Mouse (Mus musculus) kidney, embryonic 15.5 days (tissue): ENCODE data around the gene Fbln5. TPM values are rescaled to one million over a fixed set of nuclear protein-coding genes. Genes with fewer than 3 reads are reported as not detected.

Experiments used
- ATAC-seq: fragments of 200-750 bp; cut with Nextera tagmentation; replicated peaks from 2 replicates; pipeline ENCODE4 v1.8.0; 2017; ENCODE audit warnings: moderate TSS enrichment; ENCODE audit not compliant: low FRiP score
- H3K27ac ChIP-seq: fragments of 300-500 bp; sonication (generic); 2 replicates; pipeline ENCODE4 v1.5.1; 2015; ENCODE audit warnings: mild to moderate bottlenecking, inconsistent platforms
- H3K27me3 ChIP-seq: fragments of 300-500 bp; sonication (generic); 2 replicates; pipeline ENCODE4 v1.6.1; 2015; ENCODE audit warnings: inconsistent platforms
- H3K36me3 ChIP-seq: fragments of 300-500 bp; sonication (generic); 2 replicates; pipeline ENCODE4 v1.6.1; 2015; ENCODE audit warnings: inconsistent platforms
- H3K4me1 ChIP-seq: fragments of 300-500 bp; sonication (generic); 2 replicates; pipeline ENCODE4 v1.6.1; 2015; ENCODE audit warnings: inconsistent platforms
- H3K4me2 ChIP-seq: fragments of 300-500 bp; sonication (generic); 2 replicates; pipeline ENCODE4 v1.6.1; 2015; ENCODE audit warnings: moderate library complexity, mild to moderate bottlenecking, inconsistent platforms
- H3K4me3 ChIP-seq: fragments of 300-500 bp; sonication (generic); replicated peaks from 2 replicates; pipeline ENCODE4 v1.5.1; 2015; ENCODE audit warnings: mild to moderate bottlenecking, inconsistent platforms
- H3K9ac ChIP-seq: fragments of 300-500 bp; sonication (generic); 2 replicates; pipeline ENCODE4 v1.6.1; 2015; ENCODE audit warnings: mild to moderate bottlenecking, inconsistent platforms
- H3K9me3 ChIP-seq: fragments of 300-500 bp; sonication (generic); replicated peaks from 2 replicates; pipeline ENCODE4 v1.6.1; 2016; ENCODE audit warnings: inconsistent platforms
- WGBS: fragments of 180-500 bp; shearing (Covaris S2); methylation state at CpG from one replicate; pipeline ENCODE4 v1.1.7; 2015; ENCODE audit warnings: mixed read lengths; 5-methylcytosine and 5-hydroxymethylcytosine counted together
- polyA plus RNA-seq: library from polyadenylated mRNA; unstranded; fragments of >200 nt; fragmentation: Nextera tagmentation; extraction: Ambion mirVana; gene quantifications from 2 replicates; pipeline ENCODE4 v1.2.1, GENCODE M21; 2015

Fbln5 gene
- polyA plus RNA-seq, 1 experiment from 2014 or later: 112 TPM

DNA sequence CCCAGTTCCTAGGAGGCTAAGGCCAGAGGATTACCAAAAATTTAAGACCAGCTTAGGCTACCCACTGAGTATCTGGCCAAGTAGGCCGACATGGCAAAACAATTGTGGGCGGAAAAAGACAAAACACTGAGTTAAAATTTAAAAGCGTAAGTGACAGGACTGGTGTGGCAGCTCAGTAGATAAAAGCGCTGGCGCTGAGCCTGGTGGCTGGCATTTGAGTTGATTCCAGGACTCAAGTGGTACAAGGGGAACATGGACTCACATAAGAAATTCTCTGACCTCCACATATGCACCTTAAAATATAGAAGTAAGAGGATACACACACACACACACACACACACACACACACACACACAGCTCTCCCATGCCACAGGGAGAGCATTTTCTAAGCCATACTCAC lies 42.5 kb downstream of the Fbln5 start:
- H3K27me3 ChIP-seq: no peaks in the 10 kb centered on the region
- no peak for ATAC-seq
- H3K4me2 ChIP-seq: no peak overlapping the region
- H3K4me1 ChIP-seq: peaks cover 10% of the 10 kb centered on the region; the same call in 1 of the 2 replicates
- H3K36me3 ChIP-seq: no peaks in the 10 kb centered on the region
- no peak overlapping the region for H3K4me3 ChIP-seq
- H3K9me3 ChIP-seq: no peaks in the 10 kb centered on the region
- WGBS: 90% methylated on average over 5 of the region's 5 CpGs
- no peak overlapping the region for H3K9ac ChIP-seq
- no peak overlapping the region for H3K27ac ChIP-seq

DNA sequence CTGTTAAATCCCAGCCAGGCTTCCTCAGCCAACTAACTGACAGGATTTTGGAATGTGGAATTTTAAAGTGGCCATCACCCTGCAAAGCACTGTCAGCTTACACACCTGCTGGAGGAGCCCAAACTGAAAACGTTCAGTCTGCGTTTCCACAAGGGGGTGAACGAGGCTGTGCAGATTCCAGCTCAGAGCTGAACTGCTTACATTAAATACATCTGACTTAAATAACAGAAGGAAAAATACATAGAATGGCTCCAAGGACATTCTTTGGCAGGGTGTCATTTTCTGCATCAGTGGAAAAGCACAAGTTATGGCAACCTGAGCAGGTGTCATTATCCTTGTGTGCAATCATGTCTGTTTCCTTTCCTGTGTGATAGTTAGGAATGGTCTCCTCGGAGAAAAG lies 44.7 kb downstream of the Fbln5 start:
- Histone ChIP-seq H3K27ac (no peak overlapping the region), H3K4me3 (no peak overlapping the region), H3K9ac (no peak overlapping the region), H3K36me3 (no peaks in the 10 kb centered on the region), H3K4me1 (peaks cover 10% of the 10 kb centered on the region; the same call in 1 of the 2 replicates), H3K9me3 (no peaks in the 10 kb centered on the region), H3K4me2 (no peak overlapping the region), H3K27me3 (no peaks in the 10 kb centered on the region)
- 54% methylated on average over 4 of the region's 4 CpGs for WGBS
- no peak for ATAC-seq

DNA sequence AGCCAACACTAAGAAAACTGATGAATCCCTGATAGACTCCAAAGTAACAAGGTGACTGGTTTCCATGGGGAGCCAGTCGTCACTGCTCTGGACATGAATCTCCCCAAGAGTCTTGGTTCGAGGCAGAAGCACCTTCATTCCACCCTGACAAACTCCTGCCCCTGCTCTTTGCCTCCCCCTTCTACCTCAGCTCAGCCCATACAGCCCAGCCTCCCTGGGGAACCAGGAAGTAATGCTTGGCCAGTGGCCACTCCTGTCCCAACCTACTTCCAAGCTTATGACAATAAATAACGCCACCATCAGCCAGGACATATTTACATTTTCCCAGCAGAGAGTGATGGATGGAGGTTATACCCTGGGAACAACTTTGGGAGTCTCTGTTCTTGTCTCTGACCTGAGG lies 45.9 kb downstream of the Fbln5 start:
- H3K36me3 ChIP-seq: no peaks in the 10 kb centered on the region
- no peaks in the 10 kb centered on the region for H3K9me3 ChIP-seq
- no peak overlapping the region for H3K9ac ChIP-seq
- 55% methylated on average over 3 of the region's 3 CpGs for WGBS
- H3K27me3 ChIP-seq: no peaks in the 10 kb centered on the region
- H3K4me2 ChIP-seq: no peak overlapping the region
- H3K4me1 ChIP-seq: peaks cover 10% of the 10 kb centered on the region; the same call in 1 of the 2 replicates
- H3K27ac ChIP-seq: no peak overlapping the region
- peak; percentile 52; the same call in 1 of the 2 replicates for ATAC-seq
- no peak overlapping the region for H3K4me3 ChIP-seq

GRCm38 (mm10) chr12:101770283-101771015 lies 48.4 kb downstream of the Fbln5 start:
- no peaks in the 10 kb centered on the region for H3K36me3 ChIP-seq
- no peaks in the 10 kb centered on the region for H3K27me3 ChIP-seq
- H3K4me3 ChIP-seq: no peak overlapping the region
- H3K9me3 ChIP-seq: no peaks in the 10 kb centered on the region
- H3K27ac ChIP-seq: no peak overlapping the region
- ATAC-seq: no peak
- no peak overlapping the region for H3K4me2 ChIP-seq
- no peak overlapping the region for H3K9ac ChIP-seq
- WGBS: 87% methylated on average over 5 of the region's 5 CpGs
- peaks cover 10% of the 10 kb centered on the region; the same call in 1 of the 2 replicates for H3K4me1 ChIP-seq

GRCm38 (mm10) chr12:101767306-101768053 lies 51.4 kb downstream of the Fbln5 start:
- Histone ChIP-seq H3K9me3 (no peaks in the 10 kb centered on the region), H3K4me1 (no peaks in the 10 kb centered on the region), H3K27ac (peak overlapping the region; percentile 45; the same call in 1 of the 2 replicates), H3K27me3 (no peaks in the 10 kb centered on the region), H3K4me2 (no peak overlapping the region), H3K36me3 (no peaks in the 10 kb centered on the region), H3K9ac (no peak overlapping the region), H3K4me3 (no peak overlapping the region)
- WGBS: 48% methylated on average over 9 of the region's 9 CpGs
- 0 out of 2 replicates have a peak, but pooled peaks have one; percentile 6 for ATAC-seq

GRCm38 (mm10) chr12:101766228-101766852 lies 52.5 kb downstream of the Fbln5 start:
- Histone ChIP-seq H3K4me3 (no peak overlapping the region), H3K4me2 (no peak overlapping the region), H3K27ac (no peak overlapping the region), H3K27me3 (no peaks in the 10 kb centered on the region), H3K36me3 (no peaks in the 10 kb centered on the region), H3K9ac (no peak overlapping the region), H3K4me1 (no peaks in the 10 kb centered on the region), H3K9me3 (no peaks in the 10 kb centered on the region)
- ATAC-seq: no peak
- 80% methylated on average over 3 of the region's 3 CpGs for WGBS

- WGBS: 78% methylated on average over 5 of the region's 5 CpGs
- no peak for ATAC-seq
- Histone ChIP-seq H3K9me3 (no peaks in the 10 kb centered on the region), H3K27ac (no peak overlapping the region), H3K36me3 (no peaks in the 10 kb centered on the region), H3K4me1 (no peaks in the 10 kb centered on the region), H3K4me3 (no peak overlapping the region), H3K9ac (no peak overlapping the region), H3K4me2 (no peak overlapping the region), H3K27me3 (no peaks in the 10 kb centered on the region)
Measured at GRCm38 (mm10) chr12:101764870-101765269, 54.0 kb downstream of the Fbln5 start.

DNA sequence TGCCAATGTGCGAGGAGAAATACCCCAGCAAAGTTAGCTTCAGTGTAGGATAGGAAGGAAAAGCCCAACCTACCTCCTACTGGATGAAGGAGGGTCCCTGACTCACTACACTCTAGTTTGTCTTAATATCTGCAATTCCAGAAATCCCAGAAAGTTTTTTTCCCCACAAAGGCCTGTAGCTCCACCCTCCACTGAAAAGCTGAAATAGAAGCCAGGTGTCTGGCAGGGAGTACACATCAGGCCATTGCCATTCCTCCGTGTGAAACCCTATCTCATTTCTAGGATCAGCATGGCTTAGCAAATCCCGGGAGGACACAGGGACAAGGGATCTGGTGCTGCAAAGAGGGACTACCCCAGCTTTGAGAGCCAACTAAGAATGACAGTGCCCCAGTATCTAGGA lies 55.8 kb downstream of the Fbln5 start:
- Histone ChIP-seq H3K4me3 (no peak overlapping the region), H3K36me3 (no peaks in the 10 kb centered on the region), H3K9me3 (no peaks in the 10 kb centered on the region), H3K27me3 (no peaks in the 10 kb centered on the region), H3K4me2 (no peak overlapping the region), H3K9ac (no peak overlapping the region), H3K27ac (no peak overlapping the region), H3K4me1 (no peaks in the 10 kb centered on the region)
- ATAC-seq: no peak
- WGBS: 50% methylated on average over 3 of the region's 3 CpGs

GRCm38 (mm10) chr12:101762054-101762453 lies 56.8 kb downstream of the Fbln5 start:
- Histone ChIP-seq H3K27me3 (no peaks in the 10 kb centered on the region), H3K36me3 (no peaks in the 10 kb centered on the region), H3K4me2 (no peak overlapping the region), H3K4me3 (no peak overlapping the region), H3K9ac (no peak overlapping the region), H3K9me3 (no peaks in the 10 kb centered on the region), H3K4me1 (no peaks in the 10 kb centered on the region), H3K27ac (no peak overlapping the region)
- ATAC-seq: no peak
- WGBS: 80% methylated on average over 5 of the region's 5 CpGs

- Histone ChIP-seq H3K36me3 (no peaks in the 10 kb centered on the region), H3K9me3 (no peaks in the 10 kb centered on the region), H3K27ac (no peak overlapping the region), H3K4me3 (no peak overlapping the region), H3K9ac (no peak overlapping the region), H3K4me2 (no peak overlapping the region), H3K27me3 (no peaks in the 10 kb centered on the region), H3K4me1 (no peaks in the 10 kb centered on the region)
- ATAC-seq: peak; percentile 18; the same call in 1 of the 2 replicates
- 51% methylated on average over 6 of the region's 6 CpGs for WGBS
Measured at GRCm38 (mm10) chr12:101759440-101760045, 59.3 kb downstream of the Fbln5 start.

- no peak for ATAC-seq
- Histone ChIP-seq H3K4me3 (no peak overlapping the region), H3K27me3 (no peaks in the 10 kb centered on the region), H3K36me3 (no peaks in the 10 kb centered on the region), H3K9ac (no peak overlapping the region), H3K4me1 (no peaks in the 10 kb centered on the region), H3K27ac (no peak overlapping the region), H3K9me3 (no peaks in the 10 kb centered on the region), H3K4me2 (no peak overlapping the region)
Measured at GRCm38 (mm10) chr12:101758698-101759097, 60.2 kb downstream of the Fbln5 start.

GRCm38 (mm10) chr12:101742375-101742774 lies 76.5 kb downstream of the Fbln5 start:
- no peak overlapping the region for H3K27ac ChIP-seq
- H3K9me3 ChIP-seq: no peaks in the 10 kb centered on the region
- 55% methylated on average over 2 of the region's 2 CpGs for WGBS
- H3K4me1 ChIP-seq: peaks cover 8% of the 10 kb centered on the region
- no peaks in the 10 kb centered on the region for H3K36me3 ChIP-seq
- H3K9ac ChIP-seq: no peak overlapping the region
- H3K27me3 ChIP-seq: no peaks in the 10 kb centered on the region
- ATAC-seq: no peak
- no peak overlapping the region for H3K4me3 ChIP-seq
- H3K4me2 ChIP-seq: no peak overlapping the region
